In genomic region chr8:115036016-115036415, GRCm38 (mm10) we compare ENCODE assay signal across 20 mouse cellular contexts.
DNase-seq lines count a peak whose midpoint lies in the region.
"Had no signal": no experiment of that assay in that cellular context is flagged by ENCODE, and none has a peak within 500 bp of the region (broad histone marks: within the 10 kb centered on the region; RNA-seq: fewer than 3 reads in every experiment).

No protein-coding gene starts in this region.

- peak; percentile 52 for DNase-seq in ES-CJ7 (ENCODE audit: low read depth, low spot score)
- peak; percentile 88 for DNase-seq in R1 (ENCODE audit: low read depth, low spot score)
- peak; percentile 2 for DNase-seq in splenic B cell, adult 2 months (ENCODE audit: low read depth, low spot score)
- DNase-seq in cerebellum, postnatal 14 days, result no peak
- no peak for DNase-seq in heart, postnatal 25 days (ENCODE audit: low spot score)
- DNase-seq: adrenal gland, adult 8-10 months; adrenal gland, postnatal 14 days; adrenal gland, postnatal 36 days; cerebellum, adult 11-12 months; cerebellum, adult 2 months; cerebellum, adult 9-10 months; cerebellum, postnatal 10 days; cerebellum, postnatal 36 days; embryo, embryonic 11 days had no signal

- no peaks in the 10 kb centered on the region for H3K36me3 ChIP-seq in splenic B cell, adult 2 months (ENCODE audit: control insufficient read depth, insufficient read depth, low read length, poor library complexity, severe bottlenecking)
- H3K36me3 ChIP-seq: embryonic facial prominence, embryonic 12.5 days; embryonic facial prominence, embryonic 15.5 days; forebrain, embryonic 10.5 days; forebrain, embryonic 12.5 days; G1E had no signal

- no peaks in the 10 kb centered on the region for H3K27me3 ChIP-seq in splenic B cell, adult 2 months (ENCODE audit: control insufficient read depth, insufficient read depth, low read length, poor library complexity, severe bottlenecking)
- H3K27me3 ChIP-seq: embryonic facial prominence, embryonic 12.5 days; embryonic facial prominence, embryonic 15.5 days; Patski had no signal

- intact Hi-C loops in heart, postnatal 25 days (cut with DNase I), result no loop called here

Comparison
In these comparisons a context has a peak if more than half of its experiments do, and no peak if none do; other contexts are left out.
1. DNase-seq: peak in ES-CJ7 (single experiment), R1 (single experiment) and splenic B cell, adult 2 months (single experiment); none in cerebellum, postnatal 14 days (0 of 2) and heart, postnatal 25 days (single experiment).